Mouse (Mus musculus) neural tube, embryonic 13.5 days (tissue): ENCODE data around the gene Gm10491. TPM values are rescaled to one million over a fixed set of nuclear protein-coding genes. Genes with fewer than 3 reads are reported as not detected.

Source experiments
- ATAC-seq: fragments of 200-750 bp; cut with Nextera tagmentation; 2 replicates; pipeline ENCODE4 v1.8.0; 2017; ENCODE audit warnings: low read depth, mild to moderate bottlenecking, moderate TSS enrichment, moderate library complexity
- H3K27ac ChIP-seq: fragments of 300-500 bp; sonication (generic); replicated peaks from 2 replicates; pipeline ENCODE4 v1.5.1; 2015; ENCODE audit warnings: moderate library complexity, mild to moderate bottlenecking, inconsistent platforms
- H3K27me3 ChIP-seq: fragments of 300-500 bp; sonication (generic); 2 replicates; pipeline ENCODE4 v1.6.1; 2015; ENCODE audit warnings: mild to moderate bottlenecking, inconsistent platforms
- H3K36me3 ChIP-seq: fragments of 300-500 bp; sonication (generic); 2 replicates; pipeline ENCODE4 v1.6.1; 2015; ENCODE audit warnings: mild to moderate bottlenecking, inconsistent platforms
- H3K4me1 ChIP-seq: fragments of 300-500 bp; sonication (generic); replicated peaks from 2 replicates; pipeline ENCODE4 v1.6.1; 2015; ENCODE audit warnings: inconsistent platforms
- H3K4me2 ChIP-seq: fragments of 300-500 bp; sonication (generic); 2 replicates; pipeline ENCODE4 v1.6.1; 2015; ENCODE audit warnings: inconsistent platforms, mild to moderate bottlenecking, moderate library complexity
- H3K4me3 ChIP-seq: fragments of 300-500 bp; sonication (generic); 2 replicates; pipeline ENCODE4 v1.5.1; 2015; ENCODE audit warnings: mild to moderate bottlenecking, inconsistent platforms
- H3K9ac ChIP-seq: fragments of 300-500 bp; sonication (generic); 2 replicates; pipeline ENCODE4 v1.6.1; 2015; ENCODE audit warnings: moderate library complexity, mild to moderate bottlenecking, inconsistent platforms
- H3K9me3 ChIP-seq: fragments of 300-500 bp; sonication (generic); 2 replicates; pipeline ENCODE4 v1.6.1; 2016; ENCODE audit warnings: inconsistent platforms
- WGBS: fragments of 180-500 bp; shearing (Covaris S2); methylation state at CpG from one replicate; pipeline ENCODE4 v1.1.7; 2015; 5-methylcytosine and 5-hydroxymethylcytosine counted together
- polyA plus RNA-seq: library from polyadenylated mRNA; unstranded; fragments of >200 nt; fragmentation: Nextera tagmentation; extraction: Ambion mirVana; gene quantifications from 2 replicates; pipeline ENCODE4 v1.2.1, GENCODE M21; 2015

The Gm10491 gene
- not detected in 2 replicates for polyA plus RNA-seq

DNA sequence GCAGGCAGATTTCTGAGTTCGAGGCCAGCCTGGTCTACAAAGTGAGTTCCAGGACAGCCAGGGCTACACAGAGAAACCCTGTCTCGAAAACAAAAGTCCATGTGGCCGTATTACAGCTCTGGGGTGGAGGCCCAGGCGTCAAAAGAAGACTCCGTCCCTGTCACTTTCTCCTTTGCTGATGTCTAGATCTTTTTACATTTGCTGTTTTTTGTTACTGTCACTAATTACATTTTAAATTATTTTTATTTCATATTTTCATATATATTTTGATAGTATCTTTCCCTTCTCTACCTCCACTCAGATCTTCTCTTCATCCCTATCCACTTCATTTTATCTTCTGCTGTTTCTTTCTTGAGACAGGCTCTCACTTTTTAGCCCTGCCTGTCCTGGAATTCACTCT lies at the start of gene Gm10491:
Gm10491 (minus strand) TSS at position 101 of the 400 bp plus-strand sequence.
- no peak for ATAC-seq
- H3K4me2 ChIP-seq, result no peak within 1 kb of the TSS
- no peaks in the 10 kb centered on the region for H3K9me3 ChIP-seq
- no peak within 1 kb of the TSS for H3K4me3 ChIP-seq
- H3K36me3 ChIP-seq, result peaks cover 18% of the 10 kb centered on the region
- H3K4me1 ChIP-seq, result no peaks in the 10 kb centered on the region
- WGBS, result 89% methylated on average over 5 of the region's 5 CpGs
- no peak within 1 kb of the TSS for H3K27ac ChIP-seq
- H3K27me3 ChIP-seq, result no peaks in the 10 kb centered on the region
- no peak within 1 kb of the TSS for H3K9ac ChIP-seq

DNA sequence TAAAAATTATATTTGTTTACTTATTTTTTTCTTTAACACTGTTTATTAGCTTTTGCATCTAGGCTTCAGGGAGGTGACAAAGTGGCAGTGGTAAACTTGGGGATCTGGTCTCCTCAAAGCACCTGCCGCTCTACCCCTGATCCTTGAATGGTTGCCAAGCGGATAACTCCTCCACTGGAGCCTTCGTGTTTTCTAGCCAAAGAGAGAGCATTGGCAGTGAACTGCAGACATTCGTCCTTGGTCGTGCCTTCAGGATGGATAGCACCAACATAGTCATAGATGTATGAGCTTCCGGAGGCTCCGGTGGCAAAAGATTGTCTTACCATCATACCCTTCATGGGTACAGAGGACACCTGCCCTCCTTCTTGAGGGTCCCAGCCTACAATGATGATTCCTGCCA lies 42.5 kb upstream of the Gm10491 start:
- no peak for ATAC-seq
- WGBS, result 90% methylated on average over 7 of the region's 7 CpGs
- Histone ChIP-seq H3K27me3 (no peaks in the 10 kb centered on the region), H3K36me3 (no peaks in the 10 kb centered on the region), H3K4me1 (no peaks in the 10 kb centered on the region), H3K4me3 (no peak overlapping the region), H3K4me2 (no peak overlapping the region), H3K9me3 (no peaks in the 10 kb centered on the region), H3K9ac (no peak overlapping the region), H3K27ac (no peak overlapping the region)

DNA sequence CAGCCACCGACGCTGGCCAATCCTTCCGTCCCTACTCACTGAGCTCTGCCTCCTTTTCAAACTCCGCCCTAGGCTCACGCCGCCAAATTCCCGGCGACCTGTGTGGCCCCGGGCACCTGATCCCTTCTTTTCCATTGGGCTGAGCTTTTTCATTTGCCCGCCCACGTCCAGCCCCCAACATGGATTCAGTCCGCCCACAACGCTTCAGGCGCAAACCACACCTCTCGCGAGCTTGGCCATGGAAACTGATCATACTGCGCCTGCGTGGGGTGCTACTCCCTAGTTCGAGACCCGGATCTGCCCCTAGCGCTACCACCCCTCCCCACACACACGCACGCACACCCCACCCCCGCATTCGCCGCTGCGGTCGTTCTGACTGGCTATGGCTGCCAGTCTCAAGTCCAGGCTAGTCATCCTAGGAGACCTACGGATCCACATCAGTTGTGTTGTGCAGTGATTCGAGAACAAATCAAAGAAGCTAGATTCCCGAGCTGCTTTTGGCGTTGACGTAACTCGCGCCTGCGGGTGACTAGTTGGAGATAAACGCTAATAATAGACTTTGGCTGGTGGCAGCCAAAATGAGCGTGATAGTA lies 40.4 kb upstream of the Gm10491 start:
- H3K27ac ChIP-seq, result peak overlapping the region; percentile 49; the same call in 1 of the 2 replicates
- peak overlapping the region; percentile 60 for H3K9ac ChIP-seq
- H3K36me3 ChIP-seq, result 0 out of 2 replicates have a peak, but pooled peaks cover 3% of the 10 kb centered on the region
- 18% methylated on average over 38 of the region's 38 CpGs for WGBS
- no peaks in the 10 kb centered on the region for H3K4me1 ChIP-seq
- ATAC-seq, result peak; percentile 99
- H3K27me3 ChIP-seq, result no peaks in the 10 kb centered on the region
- peak overlapping the region; percentile 48 for H3K4me3 ChIP-seq
- no peaks in the 10 kb centered on the region for H3K9me3 ChIP-seq
- peak overlapping the region; percentile 52 for H3K4me2 ChIP-seq

DNA sequence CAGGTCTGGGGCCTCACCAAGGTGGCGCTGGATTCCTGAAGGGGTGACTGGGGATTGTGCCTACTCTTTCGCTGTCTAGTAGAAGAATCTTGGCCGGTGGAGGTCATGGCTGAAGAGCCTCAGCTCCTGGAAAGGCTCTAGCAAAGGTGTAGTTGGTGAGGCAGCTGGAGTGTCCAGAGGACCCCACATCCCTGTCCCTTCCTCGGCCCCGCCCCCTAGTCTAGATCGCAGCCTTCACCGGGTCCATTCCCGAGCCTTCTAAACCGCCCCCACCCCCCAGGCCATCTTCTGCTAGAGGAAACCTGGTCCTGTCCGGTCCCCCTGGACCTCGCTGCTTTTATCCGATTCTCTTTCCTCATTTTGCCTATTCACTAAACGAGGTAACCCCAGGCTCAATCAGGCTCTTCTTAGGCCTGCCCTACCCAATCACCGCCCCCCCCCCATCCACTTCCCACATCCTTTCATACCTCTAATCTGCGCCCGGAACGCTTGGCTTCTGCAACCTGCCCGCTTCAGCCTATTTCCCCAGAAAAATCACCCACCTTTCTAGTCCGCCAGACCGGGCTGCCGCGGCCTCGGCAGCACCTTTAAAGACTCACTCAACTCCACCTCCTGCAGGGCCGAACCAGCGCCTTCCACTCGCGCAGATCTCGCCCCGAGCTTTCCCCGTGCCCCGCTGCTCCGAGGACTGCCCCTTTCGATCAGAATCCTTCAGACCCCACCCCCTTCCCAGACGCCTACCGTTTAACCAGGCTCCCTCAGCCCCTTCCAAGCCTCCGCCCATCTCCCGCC lies 39.7 kb upstream of the Gm10491 start, which contains the start of gene Hdac6:
Hdac6 (minus strand) TSS at position 782 of the 792 bp plus-strand sequence.
- Histone ChIP-seq H3K27ac (peak within 1 kb of the TSS; percentile 61), H3K4me1 (no peaks in the 10 kb centered on the region), H3K4me2 (peak within 1 kb of the TSS; percentile 58), H3K4me3 (peak within 1 kb of the TSS; percentile 48), H3K36me3 (0 out of 2 replicates have a peak, but pooled peaks cover 4% of the 10 kb centered on the region), H3K9ac (peak within 1 kb of the TSS; percentile 70), H3K9me3 (no peaks in the 10 kb centered on the region), H3K27me3 (no peaks in the 10 kb centered on the region)
- 19% methylated on average over 37 of the region's 37 CpGs for WGBS
- ATAC-seq, result peak; percentile 58

DNA sequence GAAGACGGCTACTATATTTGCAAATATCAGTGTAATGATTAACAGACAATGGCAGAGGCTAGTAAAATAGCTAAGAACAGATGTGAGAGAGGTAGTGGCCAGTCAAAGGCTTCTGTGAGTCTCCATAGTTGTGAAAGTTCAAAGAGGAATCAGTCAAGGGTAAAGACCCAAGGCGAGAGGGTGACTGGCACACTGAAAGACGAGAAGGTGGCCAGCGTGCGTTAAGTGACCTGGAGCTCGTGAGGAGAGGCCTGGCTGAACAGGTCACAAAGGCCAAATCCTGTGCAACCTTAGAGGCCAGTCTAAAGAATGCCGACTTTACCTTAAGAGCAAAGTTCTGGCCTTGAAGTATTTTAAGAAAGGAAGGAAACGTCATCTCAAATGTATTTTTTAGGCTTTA lies 38.0 kb upstream of the Gm10491 start:
- Histone ChIP-seq H3K27me3 (no peaks in the 10 kb centered on the region), H3K4me3 (no peak overlapping the region), H3K4me1 (no peaks in the 10 kb centered on the region), H3K4me2 (no peak overlapping the region), H3K27ac (no peak overlapping the region), H3K36me3 (peaks cover 11% of the 10 kb centered on the region; the same call in 1 of the 2 replicates), H3K9me3 (no peaks in the 10 kb centered on the region), H3K9ac (no peak overlapping the region)
- WGBS, result 80% methylated on average over 8 of the region's 8 CpGs
- no peak for ATAC-seq

DNA sequence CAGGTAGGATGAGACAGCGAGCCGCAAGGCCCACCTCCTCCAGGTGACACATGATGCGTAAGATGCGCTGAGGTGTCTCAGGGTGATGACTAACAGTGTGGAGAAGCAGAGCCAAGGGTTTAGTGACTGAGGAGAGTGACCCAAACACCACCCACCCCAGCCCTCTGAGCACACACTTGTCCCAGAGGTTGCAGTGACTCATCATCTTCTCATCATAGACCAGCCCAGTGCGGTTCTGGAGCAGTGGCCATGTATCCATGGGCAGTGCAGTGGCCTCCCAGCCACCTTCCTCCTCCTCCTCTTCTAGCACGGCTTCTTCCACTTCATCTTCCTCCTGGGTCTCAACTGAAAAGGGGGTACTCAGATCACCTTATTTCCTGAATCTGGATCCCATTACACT lies 30.0 kb upstream of the Gm10491 start:
- peaks cover 43% of the 10 kb centered on the region for H3K36me3 ChIP-seq
- WGBS, result 92% methylated on average over 6 of the region's 6 CpGs

DNA sequence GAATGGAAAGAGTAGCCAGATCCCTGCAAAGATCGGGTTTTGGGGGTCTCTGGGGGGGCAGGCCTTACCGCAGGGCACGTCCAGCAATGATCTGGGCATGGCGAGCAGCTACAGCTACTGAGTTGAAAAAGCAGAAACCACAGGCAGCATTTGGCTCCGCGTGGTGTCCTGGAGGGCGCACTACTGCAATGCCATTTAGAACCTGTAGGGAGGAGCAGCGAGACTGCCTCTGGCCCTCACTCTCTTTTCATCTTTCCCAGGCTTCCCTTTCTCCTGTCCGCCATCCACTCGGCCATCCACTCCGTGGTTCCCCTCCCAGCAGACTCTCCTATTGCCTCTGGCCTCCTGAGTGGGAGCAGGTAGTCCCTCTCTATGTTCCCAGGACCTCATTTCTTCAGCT lies 29.2 kb upstream of the Gm10491 start:
- no peak overlapping the region for H3K9ac ChIP-seq
- no peaks in the 10 kb centered on the region for H3K27me3 ChIP-seq
- no peaks in the 10 kb centered on the region for H3K4me1 ChIP-seq
- no peak overlapping the region for H3K27ac ChIP-seq
- WGBS, result 42% methylated on average over 11 of the region's 11 CpGs
- no peak for ATAC-seq
- no peak overlapping the region for H3K4me3 ChIP-seq
- H3K36me3 ChIP-seq, result peaks cover 48% of the 10 kb centered on the region
- H3K4me2 ChIP-seq, result no peak overlapping the region
- no peaks in the 10 kb centered on the region for H3K9me3 ChIP-seq

More for the DNA sequence above, 30.0 kb upstream of the Gm10491 start:
- no peak overlapping the region for H3K4me2 ChIP-seq
- H3K27me3 ChIP-seq, result no peaks in the 10 kb centered on the region
- H3K4me1 ChIP-seq, result no peaks in the 10 kb centered on the region
- no peak overlapping the region for H3K27ac ChIP-seq
- no peak for ATAC-seq
- no peak overlapping the region for H3K9ac ChIP-seq
- H3K9me3 ChIP-seq, result no peaks in the 10 kb centered on the region
- H3K4me3 ChIP-seq, result no peak overlapping the region

DNA sequence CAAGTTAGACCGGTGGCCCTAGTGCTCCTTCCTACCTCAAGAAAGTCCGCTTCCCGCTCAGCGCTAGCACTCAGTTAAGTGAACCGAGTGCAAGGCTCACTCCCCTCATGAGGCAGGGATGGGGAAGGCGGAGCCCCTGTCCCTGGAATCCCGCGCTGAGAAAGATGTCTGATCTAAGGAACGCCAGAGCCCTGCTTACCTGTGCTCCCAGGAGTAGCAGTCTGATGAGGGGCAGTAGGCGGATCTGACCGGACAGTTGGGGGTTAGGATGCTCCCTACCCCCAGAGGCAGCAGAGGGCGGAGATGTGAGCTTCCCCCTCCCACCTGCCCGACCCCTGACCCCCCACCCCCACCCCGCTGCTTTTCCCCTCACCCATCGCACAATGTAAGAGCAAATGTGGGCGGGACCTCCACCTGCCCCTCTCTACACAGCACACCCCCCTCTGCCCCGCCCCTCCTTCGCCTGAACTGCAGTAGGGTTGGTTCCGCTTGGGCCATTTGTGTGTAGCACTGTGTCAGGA lies 20.7 kb upstream of the Gm10491 start, which contains the start of gene Eras:
Eras (minus strand) TSS at position 338 of the 521 bp plus-strand sequence.
- no peak within 1 kb of the TSS for H3K4me3 ChIP-seq
- H3K27me3 ChIP-seq, result peaks cover 49% of the 10 kb centered on the region
- H3K27ac ChIP-seq, result no peak within 1 kb of the TSS
- H3K9ac ChIP-seq, result no peak within 1 kb of the TSS
- no peak within 1 kb of the TSS for H3K4me2 ChIP-seq
- WGBS, result 22% methylated on average over 18 of the region's 19 CpGs
- peaks cover 36% of the 10 kb centered on the region for H3K36me3 ChIP-seq
- ATAC-seq, result 0 out of 2 replicates have a peak, but pooled peaks have one; percentile 28
- H3K4me1 ChIP-seq, result peaks cover under 1% of the 10 kb centered on the region; the same call in 1 of the 2 replicates
- H3K9me3 ChIP-seq, result no peaks in the 10 kb centered on the region

DNA sequence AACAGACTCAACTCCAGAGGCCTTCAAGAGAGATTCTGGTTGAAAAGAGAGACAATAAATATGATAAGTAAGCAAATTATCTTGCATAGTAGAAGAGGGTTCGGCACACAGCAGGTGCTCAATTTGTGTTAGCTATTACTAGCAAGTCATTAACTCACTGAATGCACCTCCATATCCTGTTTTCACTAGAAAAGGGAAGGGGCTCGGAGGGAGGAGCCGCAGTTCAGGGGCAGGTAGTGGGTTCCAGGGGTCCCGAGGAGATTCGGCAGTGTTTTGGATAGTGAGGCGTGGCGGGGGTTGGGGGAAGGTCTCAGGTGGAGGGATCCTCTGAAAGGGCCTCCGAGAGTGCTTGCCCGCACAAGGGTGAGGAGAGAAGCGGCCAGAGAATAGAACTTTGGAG lies 19.5 kb upstream of the Gm10491 start:
- no peak for ATAC-seq
- Histone ChIP-seq H3K9ac (no peak overlapping the region), H3K36me3 (peaks cover 36% of the 10 kb centered on the region), H3K27ac (no peak overlapping the region), H3K9me3 (no peaks in the 10 kb centered on the region), H3K4me2 (no peak overlapping the region), H3K27me3 (peaks cover 55% of the 10 kb centered on the region), H3K4me1 (peaks cover 13% of the 10 kb centered on the region), H3K4me3 (no peak overlapping the region)
- WGBS, result 23% methylated on average over 10 of the region's 10 CpGs

DNA sequence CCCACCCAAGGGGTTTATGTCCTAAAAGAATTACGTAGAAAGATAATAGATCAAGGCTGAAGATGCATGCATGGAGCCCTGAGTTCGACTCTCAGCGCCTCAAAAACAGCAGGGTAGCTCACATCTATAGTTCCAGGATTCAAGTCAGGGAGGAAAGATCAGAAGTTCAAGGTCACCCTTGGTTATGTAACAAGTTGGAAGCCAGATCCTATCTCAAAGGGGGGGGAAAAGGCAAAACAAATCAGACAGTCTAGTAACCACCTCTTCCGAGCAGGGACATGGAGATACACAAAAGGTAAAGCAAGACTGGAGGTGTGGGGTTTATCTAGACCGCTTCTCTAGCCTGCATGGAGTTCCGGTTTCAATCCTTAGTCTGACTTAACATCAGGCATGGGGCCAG lies 18.6 kb upstream of the Gm10491 start:
- H3K27ac ChIP-seq, result no peak overlapping the region
- no peak overlapping the region for H3K4me3 ChIP-seq
- 75% methylated on average over 6 of the region's 6 CpGs for WGBS
- H3K36me3 ChIP-seq, result peaks cover 27% of the 10 kb centered on the region
- H3K4me1 ChIP-seq, result peaks cover 14% of the 10 kb centered on the region
- H3K27me3 ChIP-seq, result peaks cover 55% of the 10 kb centered on the region
- no peaks in the 10 kb centered on the region for H3K9me3 ChIP-seq
- ATAC-seq, result no peak
- H3K9ac ChIP-seq, result no peak overlapping the region
- no peak overlapping the region for H3K4me2 ChIP-seq

DNA sequence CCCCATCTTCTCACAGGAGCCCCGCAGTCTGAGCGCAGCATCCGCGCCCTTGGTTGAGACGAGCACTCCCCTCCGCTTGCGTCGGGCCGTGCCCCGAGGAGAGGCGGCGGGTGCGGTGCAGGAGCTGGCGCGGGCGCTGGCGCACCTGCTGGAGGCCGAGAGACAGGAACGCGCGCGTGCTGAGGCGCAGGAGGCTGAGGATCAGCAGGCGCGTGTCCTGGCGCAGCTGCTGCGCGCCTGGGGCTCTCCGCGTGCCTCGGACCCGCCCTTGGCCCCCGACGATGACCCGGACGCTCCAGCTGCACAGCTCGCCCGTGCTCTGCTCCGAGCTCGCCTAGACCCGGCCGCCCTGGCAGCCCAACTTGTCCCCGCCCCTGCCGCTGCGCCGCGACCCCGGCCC lies 14.4 kb upstream of the Gm10491 start:
- 0 out of 2 replicates have a peak, but pooled peaks have one; percentile 7 for ATAC-seq
- Histone ChIP-seq H3K27me3 (peaks cover 32% of the 10 kb centered on the region), H3K4me3 (peak overlapping the region; percentile 53), H3K4me1 (peaks cover 14% of the 10 kb centered on the region), H3K4me2 (peak overlapping the region; percentile 72), H3K36me3 (peaks cover 8% of the 10 kb centered on the region), H3K27ac (peak overlapping the region; percentile 87), H3K9me3 (no peaks in the 10 kb centered on the region), H3K9ac (peak overlapping the region; percentile 80)
- WGBS, result 12% methylated on average over 44 of the region's 48 CpGs
